Mouse (Mus musculus) stomach, postnatal 0 days (tissue): ENCODE results near the gene Ick.

Source experiments
- CTCF ChIP-seq: IDR thresholded peaks from 2 replicates; pipeline ENCODE4 v1.5.1; 2016; ENCODE audit warnings: antibody characterized with exemption, low read depth, mild to moderate bottlenecking, moderate library complexity
- EP300 ChIP-seq: optimal IDR thresholded peaks from 2 replicates; pipeline ENCODE3; 2016; ENCODE audit warnings: antibody characterized with exemption

- TF ChIP-seq CTCF (no peak), EP300 (no peak)
Observed at GRCm38 (mm10) chr9:78101431-78101830, 7.6 kb upstream of the Ick start.
